Mouse (Mus musculus) liver, embryonic 14.5 days (tissue): ENCODE data around the gene Plin4.

Experiments used
- CTCF ChIP-seq: IDR thresholded peaks from 2 replicates; pipeline ENCODE4 v1.5.1; 2016; ENCODE audit warnings: antibody characterized with exemption, low read depth, control low read depth
- EP300 ChIP-seq: IDR thresholded peaks from 2 replicates; pipeline ENCODE4 v1.6.1; 2016; ENCODE audit warnings: antibody characterized with exemption, low read depth

DNA sequence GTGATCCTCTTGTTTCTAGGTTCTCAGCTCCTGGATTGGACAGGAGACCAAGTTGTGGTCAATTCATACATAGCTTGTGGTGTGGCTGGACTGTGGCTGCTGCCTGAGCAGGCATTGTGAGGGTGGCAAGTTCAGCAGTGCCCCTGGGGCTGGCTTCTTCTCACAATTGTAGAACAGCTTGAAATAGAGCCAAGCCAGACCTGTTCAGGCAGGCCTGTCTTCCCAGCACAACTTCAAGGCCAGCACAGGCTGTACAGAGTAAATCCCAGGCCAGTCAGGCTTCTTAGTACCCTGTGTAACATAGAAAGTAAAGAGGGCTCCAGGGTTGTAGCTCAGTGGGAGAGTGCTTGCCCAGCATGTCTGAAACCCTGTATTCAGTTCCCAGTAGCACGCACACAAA, 16.8 kb downstream of the Plin4 start:
- TF ChIP-seq CTCF = no peak
- TF ChIP-seq EP300 = no peak
